Mouse (Mus musculus): ENCODE measurements around the gene Rps15. TPM values are rescaled to one million over a fixed set of nuclear protein-coding genes. Genes with fewer than 3 reads are reported as not detected.

Gene Rps15
- polyA plus RNA-seq, 1 experiment = not detected

DNA sequence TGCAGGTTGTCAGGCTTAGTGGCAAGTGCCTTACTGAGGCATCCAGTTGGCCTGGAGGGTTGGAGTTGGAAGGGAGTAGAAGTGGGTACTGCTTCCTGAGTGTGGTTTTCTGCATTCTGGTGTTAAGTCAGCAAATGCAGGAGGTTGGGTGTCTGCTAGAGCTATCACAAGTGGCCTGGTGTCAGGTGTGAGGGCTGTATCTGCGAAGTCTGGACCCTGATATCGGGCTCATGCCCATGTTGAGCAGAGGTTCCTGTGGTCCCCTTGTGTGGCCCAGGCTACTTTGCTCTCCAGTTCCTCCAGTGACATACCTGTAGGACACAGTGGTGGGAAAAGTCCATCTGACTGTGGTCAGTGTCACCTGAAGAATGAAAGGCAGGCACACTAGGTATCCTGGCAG is 22.2 kb upstream of the Rps15 start:
- no peak overlapping the region for H3K4me3 ChIP-seq (ENCODE audit: insufficient read depth, low read depth, low read length)
- TF ChIP-seq CTCF (IDR thresholded peaks at IDR 0.05; ENCODE audit: insufficient read depth, low read depth, low read length) (no peak), POLR2A (IDR thresholded peaks at IDR 0.05; ENCODE audit: insufficient read depth, low read depth, low read length) (no peak)
- peaks cover 55% of the 10 kb centered on the region for H3K4me1 ChIP-seq (ENCODE audit: control insufficient read depth, insufficient read depth, low read length)
- 90% methylated on average over 2 of the region's 2 CpGs for WGBS
- no peak overlapping the region for H3K27ac ChIP-seq (ENCODE audit: insufficient read depth, low read depth, low read length)

DNA sequence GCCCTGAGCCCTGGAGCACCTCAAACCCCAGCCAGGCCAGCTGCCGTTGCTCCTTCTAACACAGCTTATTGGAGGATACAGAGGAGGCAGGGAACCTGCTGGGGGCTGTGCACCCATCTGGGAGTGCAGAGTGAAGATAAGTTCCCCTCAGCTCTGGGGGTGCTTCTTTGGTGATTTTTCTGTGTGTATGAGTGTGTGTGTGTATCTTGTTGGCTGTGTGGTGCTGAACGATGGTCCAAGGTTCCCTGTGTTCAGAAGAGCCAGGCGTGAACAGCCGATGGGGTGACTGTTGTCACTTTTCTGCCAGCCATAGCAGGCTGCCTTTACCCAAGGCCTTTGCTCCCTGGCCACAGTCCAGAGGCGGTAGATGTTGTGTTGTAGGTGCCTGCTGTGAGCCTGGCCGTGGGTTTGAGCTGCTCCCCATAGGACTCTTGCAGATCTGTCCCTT is 21.5 kb upstream of the Rps15 start:
- 33% methylated on average over 6 of the region's 6 CpGs for WGBS
- Histone ChIP-seq H3K27ac (ENCODE audit: insufficient read depth, low read depth, low read length) (no peak overlapping the region), H3K4me3 (ENCODE audit: insufficient read depth, low read depth, low read length) (no peak overlapping the region), H3K4me1 (ENCODE audit: control insufficient read depth, insufficient read depth, low read length) (peaks cover 55% of the 10 kb centered on the region)
- no peak for TF ChIP-seq CTCF (IDR thresholded peaks at IDR 0.05; ENCODE audit: insufficient read depth, low read depth, low read length)
- TF ChIP-seq POLR2A (IDR thresholded peaks at IDR 0.05; ENCODE audit: insufficient read depth, low read depth, low read length) = no peak

DNA sequence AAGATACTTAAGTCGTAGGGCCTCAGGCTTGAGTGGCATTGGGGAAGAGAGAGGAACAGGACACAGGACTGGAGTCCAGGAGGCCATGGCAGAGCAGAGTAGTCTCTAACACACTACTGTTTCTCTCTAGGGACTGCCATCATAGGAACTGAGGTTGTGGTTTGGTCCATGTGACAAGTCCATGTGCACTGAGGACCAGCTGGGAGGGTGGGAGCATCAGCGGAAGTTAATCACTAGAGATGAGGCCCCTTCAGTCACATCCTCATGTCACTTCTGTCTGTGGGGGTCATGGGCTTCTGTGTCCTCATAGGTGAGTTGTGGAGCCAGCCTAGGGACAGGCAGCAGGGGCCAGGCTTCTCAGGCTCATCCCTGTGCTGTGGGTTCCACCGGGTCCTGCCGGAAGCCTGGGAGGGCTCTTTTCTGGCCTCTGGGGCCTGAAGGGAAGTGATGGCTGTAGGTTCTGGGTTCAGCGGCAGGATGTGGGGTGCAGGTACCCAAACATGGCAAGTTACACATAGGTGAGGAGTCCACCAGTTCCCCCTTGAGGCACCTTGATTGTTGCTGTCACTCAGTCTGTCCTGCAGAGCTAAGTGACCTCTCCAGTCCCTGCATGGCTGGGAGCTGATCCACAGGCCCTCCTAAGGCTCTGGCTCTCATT is 20.9 kb upstream of the Rps15 start:
- no peak for TF ChIP-seq POLR2A (IDR thresholded peaks at IDR 0.05; ENCODE audit: insufficient read depth, low read depth, low read length)
- TF ChIP-seq CTCF (IDR thresholded peaks at IDR 0.05; ENCODE audit: insufficient read depth, low read depth, low read length) = no peak
- Histone ChIP-seq H3K4me1 (ENCODE audit: control insufficient read depth, insufficient read depth, low read length) (peaks cover 52% of the 10 kb centered on the region), H3K27ac (ENCODE audit: insufficient read depth, low read depth, low read length) (no peak overlapping the region), H3K4me3 (ENCODE audit: insufficient read depth, low read depth, low read length) (no peak overlapping the region)
- WGBS = 67% methylated on average over 5 of the region's 5 CpGs

DNA sequence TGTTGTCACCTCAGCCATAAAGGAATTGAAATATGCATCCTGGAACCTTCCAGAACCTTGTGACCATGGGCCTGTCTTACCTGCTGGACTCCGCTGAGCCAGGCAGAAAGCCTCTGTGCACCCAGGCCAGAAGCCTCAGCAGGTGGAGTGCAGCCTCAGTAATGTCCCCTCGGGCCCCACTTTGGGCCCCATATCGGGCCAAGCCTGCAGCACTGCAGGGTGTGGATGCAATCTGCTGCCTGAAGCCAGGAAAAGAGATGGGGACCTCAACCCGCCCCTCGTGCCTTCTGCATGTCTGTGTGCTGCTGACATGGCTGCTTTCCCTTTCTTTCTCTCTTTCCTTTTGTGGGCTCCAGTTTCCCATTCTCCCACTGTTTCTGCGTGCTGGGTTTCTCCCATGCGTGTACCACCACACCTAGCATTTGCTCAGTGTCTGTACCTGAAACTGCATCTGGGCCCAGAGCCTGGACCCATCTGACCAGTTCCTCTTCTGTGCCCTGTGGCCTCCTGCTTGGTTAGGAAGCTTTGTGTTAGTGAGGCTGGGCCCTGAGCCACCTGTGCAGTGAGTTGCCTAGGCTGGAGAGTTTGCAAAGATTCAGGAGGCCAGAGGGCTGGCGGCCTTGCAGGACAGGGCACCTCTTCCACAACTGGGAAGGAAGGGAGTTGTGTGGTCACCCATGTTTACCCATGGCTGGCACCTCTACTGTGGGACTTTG is 20.2 kb upstream of the Rps15 start:
- 79% methylated on average over 8 of the region's 8 CpGs for WGBS
- Histone ChIP-seq H3K27ac (ENCODE audit: insufficient read depth, low read depth, low read length) (no peak overlapping the region), H3K4me3 (ENCODE audit: insufficient read depth, low read depth, low read length) (no peak overlapping the region), H3K4me1 (ENCODE audit: control insufficient read depth, insufficient read depth, low read length) (peaks cover 49% of the 10 kb centered on the region)
- no peak for TF ChIP-seq POLR2A (IDR thresholded peaks at IDR 0.05; ENCODE audit: insufficient read depth, low read depth, low read length)
- no peak for TF ChIP-seq CTCF (IDR thresholded peaks at IDR 0.05; ENCODE audit: insufficient read depth, low read depth, low read length)

DNA sequence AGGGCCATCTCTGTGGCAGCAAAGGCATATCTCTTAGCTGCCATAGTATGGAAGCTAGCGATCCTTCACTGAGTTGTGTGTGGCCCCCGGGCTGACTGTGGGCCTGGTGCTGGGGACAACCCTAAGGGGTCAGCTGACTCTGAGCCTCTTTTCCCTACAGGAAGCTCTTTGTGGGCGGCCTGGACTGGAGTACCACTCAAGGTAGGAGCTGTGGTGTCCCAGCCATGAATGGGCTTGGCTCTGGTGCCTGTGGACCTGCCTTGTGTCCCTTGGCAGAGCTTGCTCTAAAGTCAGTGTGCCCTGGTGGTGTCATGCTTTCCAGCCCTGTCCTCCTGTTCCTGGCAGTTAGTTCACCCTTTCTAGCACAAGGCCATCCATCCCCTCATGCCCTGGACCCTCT is 18.4 kb upstream of the Rps15 start:
- Histone ChIP-seq H3K4me1 (ENCODE audit: control insufficient read depth, insufficient read depth, low read length) (peaks cover 36% of the 10 kb centered on the region), H3K4me3 (ENCODE audit: insufficient read depth, low read depth, low read length) (no peak overlapping the region), H3K27ac (ENCODE audit: insufficient read depth, low read depth, low read length) (no peak overlapping the region)
- 84% methylated on average over 3 of the region's 3 CpGs for WGBS
- TF ChIP-seq POLR2A (IDR thresholded peaks at IDR 0.05; ENCODE audit: insufficient read depth, low read depth, low read length) (no peak), CTCF (IDR thresholded peaks at IDR 0.05; ENCODE audit: insufficient read depth, low read depth, low read length) (no peak)

DNA sequence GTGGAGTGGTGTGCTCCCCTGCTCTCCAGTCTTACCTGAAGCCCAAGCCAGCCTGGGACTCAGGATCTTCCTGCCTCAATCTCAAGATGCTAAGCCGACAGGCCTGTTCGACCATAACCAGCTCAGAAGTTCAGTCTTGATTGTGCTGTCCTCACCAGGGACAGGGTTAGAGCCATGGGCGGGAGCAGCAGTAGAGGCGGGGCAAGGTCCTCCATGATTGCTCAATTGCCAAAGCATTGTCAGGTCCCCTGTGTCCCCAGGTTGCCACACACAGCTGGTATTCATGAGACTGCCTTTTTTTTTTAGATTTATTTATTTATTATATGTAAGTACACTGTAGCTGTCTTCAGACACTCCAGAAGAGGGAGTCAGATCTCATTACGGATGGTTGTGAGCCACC is 16.0 kb upstream of the Rps15 start:
- WGBS = 77% methylated on average over 5 of the region's 5 CpGs
- H3K4me1 ChIP-seq (ENCODE audit: control insufficient read depth, insufficient read depth, low read length) = peaks cover 34% of the 10 kb centered on the region
- TF ChIP-seq CTCF (IDR thresholded peaks at IDR 0.05; ENCODE audit: insufficient read depth, low read depth, low read length) = no peak
- no peak for TF ChIP-seq POLR2A (IDR thresholded peaks at IDR 0.05; ENCODE audit: insufficient read depth, low read depth, low read length)
- H3K4me3 ChIP-seq (ENCODE audit: insufficient read depth, low read depth, low read length) = no peak overlapping the region
- H3K27ac ChIP-seq (ENCODE audit: insufficient read depth, low read depth, low read length) = no peak overlapping the region

DNA sequence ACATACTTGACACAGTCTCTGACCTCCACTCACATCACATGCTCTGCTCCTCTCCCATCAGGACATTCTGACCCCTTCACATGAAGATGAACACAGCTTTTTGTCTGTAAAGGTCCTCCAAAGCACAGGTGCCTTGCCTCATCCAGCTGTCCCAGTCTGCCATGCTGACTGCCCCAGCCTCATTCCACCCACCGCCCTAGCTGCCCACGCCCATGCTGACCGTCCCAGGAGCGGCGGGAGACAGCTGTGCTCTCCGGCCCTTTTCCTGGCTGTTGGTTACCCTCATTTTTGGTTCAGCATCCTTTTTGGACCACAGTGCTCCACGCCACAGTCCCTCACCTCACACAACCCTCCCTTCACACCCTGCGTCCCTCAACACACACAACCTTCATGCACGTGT is 13.9 kb upstream of the Rps15 start:
- Histone ChIP-seq H3K4me3 (ENCODE audit: insufficient read depth, low read depth, low read length) (no peak overlapping the region), H3K27ac (ENCODE audit: insufficient read depth, low read depth, low read length) (no peak overlapping the region), H3K4me1 (ENCODE audit: control insufficient read depth, insufficient read depth, low read length) (peaks cover 32% of the 10 kb centered on the region)
- no peak for TF ChIP-seq CTCF (IDR thresholded peaks at IDR 0.05; ENCODE audit: insufficient read depth, low read depth, low read length)
- no peak for TF ChIP-seq POLR2A (IDR thresholded peaks at IDR 0.05; ENCODE audit: insufficient read depth, low read depth, low read length)
- 92% methylated on average over 9 of the region's 9 CpGs for WGBS

DNA sequence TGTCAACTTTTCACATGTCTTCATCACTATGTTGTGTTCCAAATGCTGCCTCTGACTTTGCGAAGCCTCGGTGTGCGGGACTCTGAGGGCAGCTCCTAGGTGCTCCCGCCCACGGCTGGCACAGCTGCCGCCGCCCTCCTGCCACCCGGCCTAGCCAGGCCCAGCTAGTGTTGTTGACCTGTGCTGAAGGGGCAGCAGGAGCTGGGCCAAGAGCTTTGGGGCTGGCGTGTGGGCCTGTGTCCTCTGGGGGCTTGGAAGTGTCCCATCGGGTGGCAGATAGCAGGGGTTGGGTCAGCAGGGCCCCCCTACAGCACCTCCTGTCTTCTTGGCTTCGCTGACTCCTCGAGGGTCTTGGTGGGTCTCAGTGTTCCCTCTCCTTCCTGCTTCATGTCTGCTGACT is 13.0 kb upstream of the Rps15 start:
- Histone ChIP-seq H3K27ac (ENCODE audit: insufficient read depth, low read depth, low read length) (no peak overlapping the region), H3K4me1 (ENCODE audit: control insufficient read depth, insufficient read depth, low read length) (peaks cover 24% of the 10 kb centered on the region), H3K4me3 (ENCODE audit: insufficient read depth, low read depth, low read length) (no peak overlapping the region)
- WGBS = 90% methylated on average over 12 of the region's 12 CpGs
- TF ChIP-seq POLR2A (IDR thresholded peaks at IDR 0.05; ENCODE audit: insufficient read depth, low read depth, low read length) (no peak), CTCF (IDR thresholded peaks at IDR 0.05; ENCODE audit: insufficient read depth, low read depth, low read length) (no peak)

DNA sequence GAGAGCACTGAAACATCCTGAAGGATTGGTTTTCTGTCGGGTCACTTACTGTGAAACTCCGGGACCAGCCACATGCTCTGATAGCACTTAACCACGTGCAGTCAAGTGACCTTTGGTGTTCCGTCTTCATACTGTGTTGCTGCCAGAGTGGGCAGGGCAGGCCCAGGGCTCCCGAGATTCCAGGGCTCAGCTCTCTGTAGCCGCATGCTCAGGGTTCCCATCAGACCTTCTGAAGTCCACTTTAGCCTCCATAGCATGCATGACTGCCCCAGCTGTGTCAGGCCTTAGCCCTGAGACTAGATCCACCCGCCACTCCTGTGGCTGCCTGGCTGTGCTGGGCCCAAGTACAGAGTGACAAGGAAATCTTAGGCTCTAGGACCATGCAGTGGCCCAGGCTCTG is 10.9 kb upstream of the Rps15 start:
- no peak overlapping the region for H3K4me3 ChIP-seq (ENCODE audit: insufficient read depth, low read depth, low read length)
- H3K4me1 ChIP-seq (ENCODE audit: control insufficient read depth, insufficient read depth, low read length) = peaks cover 24% of the 10 kb centered on the region
- no peak for TF ChIP-seq POLR2A (IDR thresholded peaks at IDR 0.05; ENCODE audit: insufficient read depth, low read depth, low read length)
- no peak for TF ChIP-seq CTCF (IDR thresholded peaks at IDR 0.05; ENCODE audit: insufficient read depth, low read depth, low read length)
- no peak overlapping the region for H3K27ac ChIP-seq (ENCODE audit: insufficient read depth, low read depth, low read length)
- 71% methylated on average over 7 of the region's 7 CpGs for WGBS
